Comparison of ENCODE assay signal across 9 mouse cellular contexts in the genomic region with DNA sequence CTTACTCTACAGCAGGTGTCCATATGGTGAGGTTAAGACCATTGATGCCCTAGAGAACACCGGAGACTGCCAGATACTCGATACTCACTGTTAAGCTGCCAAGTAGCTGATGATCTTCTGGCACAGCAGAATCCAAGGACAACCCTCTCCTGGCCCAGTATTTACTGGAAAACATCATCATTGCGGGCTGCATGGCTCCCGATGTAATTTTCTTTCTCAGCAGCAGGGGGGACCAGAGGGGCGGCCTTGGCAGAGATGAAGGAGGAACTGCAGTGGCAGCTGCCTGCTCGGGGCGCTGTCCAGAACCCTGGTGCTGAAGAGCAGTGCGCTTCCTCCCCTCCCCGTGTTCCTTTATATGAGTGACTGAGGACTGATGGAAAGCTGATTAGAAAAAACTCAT. TPM values are rescaled to one million over a fixed set of nuclear protein-coding genes. Genes with fewer than 3 reads are reported as not detected.
DNase-seq lines count a peak whose midpoint lies in the region; ATAC-seq lines count a peak whose summit lies in the region.
"Had no signal": no experiment of that assay in that cellular context is flagged by ENCODE, and none has a peak within 500 bp of the region (broad histone marks: within the 10 kb centered on the region; RNA-seq: fewer than 3 reads in every experiment).

A gene (minus strand): TSS at position 326 of the 400 bp plus-strand sequence.

- WGBS in midbrain, embryonic 11.5 days: 11% methylated on average over 9 of the region's 9 CpGs

- H3K9ac ChIP-seq in midbrain, embryonic 11.5 days (ENCODE audit: low read length): no peak within 1 kb of the TSS

- no peaks in the 10 kb centered on the region for H3K9me3 ChIP-seq in midbrain, embryonic 11.5 days (ENCODE audit: control insufficient read depth, low read length)

- no peak within 1 kb of the TSS for H3K27ac ChIP-seq in midbrain, embryonic 11.5 days (ENCODE audit: low read depth, low read length)

- ATAC-seq in midbrain, embryonic 11.5 days (ENCODE audit: low FRiP score): peak; percentile 87

- intact Hi-C loops in left cerebral cortex, postnatal 10 days (cut with DNase I): no loop called here

- no peak within 1 kb of the TSS for H3K4me2 ChIP-seq in midbrain, embryonic 11.5 days

- no peaks in the 10 kb centered on the region for H3K27me3 ChIP-seq in midbrain, embryonic 11.5 days (ENCODE audit: control insufficient read depth, insufficient read depth, low read length)

- H3K4me1 ChIP-seq in midbrain, embryonic 11.5 days (ENCODE audit: control insufficient read depth, insufficient read depth, low read length): no peaks in the 10 kb centered on the region

- no peaks in the 10 kb centered on the region for H3K36me3 ChIP-seq in midbrain, embryonic 11.5 days (ENCODE audit: control insufficient read depth, insufficient read depth, low read length)

- H3K4me3 ChIP-seq in midbrain, embryonic 11.5 days (ENCODE audit: low read depth, low read length): no peak within 1 kb of the TSS

- DNase-seq in R1 (ENCODE audit: low read depth, low spot score): peak; percentile 86
- peak; percentile 79 for DNase-seq in cerebellum, adult 9-11 months
- DNase-seq in frontal cortex, postnatal 25 days (ENCODE audit: low spot score in 2 of 2): peak; percentile 39 to 42
- DNase-seq in hindlimb bud, embryonic 11.5 days (ENCODE audit: extremely low spot score, low read depth, low spot score): peak; percentile 60
- peak; percentile 47 to 83 for DNase-seq in left cerebral cortex, postnatal 10 days (ENCODE audit: extremely low spot score in 1 of 2, low spot score in 2 of 2)
- peak; percentile 96 for DNase-seq in midbrain, embryonic 11.5 days (ENCODE audit: low spot score, missing footprints)
- peak; percentile 20 to 22 for DNase-seq in right cerebral cortex, postnatal 36 days (ENCODE audit: low spot score in 2 of 2)
- peak; percentile 62 to 86 for DNase-seq in urinary bladder, postnatal 4 days (ENCODE audit: low spot score in 2 of 2)

RNA-seq across cellular contexts. Expression of the gene that starts here (rescaled TPM):
- 1 to 10 TPM; 1.3 to 1.4 TPM for total RNA-seq in left cerebral cortex, postnatal 10 days (2021)
- 0.36 and 0.91 TPM in 2 replicates for polyA plus RNA-seq in midbrain, embryonic 11.5 days (2014; fragmentation: Nextera tagmentation; extraction: Ambion mirVana)
- polyA plus RNA-seq: liver, embryonic 16.5 days had no signal

Comparison
In these comparisons a context has a peak if more than half of its experiments do, and no peak if none do; other contexts are left out.
1. Peak in DNase-seq and ATAC-seq in midbrain, embryonic 11.5 days; RNA of the gene not detected or under 1 TPM.
2. DNase-seq: peak in every context shown above with its lines; median percentile 96 in midbrain, embryonic 11.5 days; 86 in R1; 79 in cerebellum, adult 9-11 months; 74 in urinary bladder, postnatal 4 days; 65 in left cerebral cortex, postnatal 10 days; 60 in hindlimb bud, embryonic 11.5 days; 40 in frontal cortex, postnatal 25 days; 21 in right cerebral cortex, postnatal 36 days.